Mouse (Mus musculus): ENCODE data around the gene Gm3739. TPM values are rescaled to one million over a fixed set of nuclear protein-coding genes. Genes with fewer than 3 reads are reported as not detected.

Gene Gm3739
- polyA plus RNA-seq (2012; rRNA removed; ENCODE audit: low replicate concordance): 0.21 and 0.23 TPM in 2 replicates

DNA sequence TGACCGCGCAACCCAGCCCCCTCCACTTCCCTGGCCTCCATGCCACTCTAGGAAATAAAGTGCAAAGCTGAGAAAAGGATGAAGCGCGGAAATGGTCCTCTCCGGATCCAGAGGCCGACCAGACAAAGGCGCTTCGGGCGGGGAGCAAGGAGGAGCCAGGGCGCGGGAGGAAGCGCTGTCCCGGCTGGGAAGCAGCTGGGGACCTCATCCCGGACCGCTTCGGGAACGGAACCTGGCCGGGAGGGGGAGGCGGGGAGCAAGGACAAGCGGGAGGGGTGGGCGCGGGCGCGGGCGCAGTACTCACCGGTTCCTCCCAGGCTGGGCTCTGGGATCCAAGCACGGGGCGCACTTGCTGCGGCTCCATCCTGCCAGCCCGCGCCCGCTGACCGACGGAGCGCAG is at the start of gene Gm3739:
TSS of gene Gm3739 (minus strand) at position 389 of the 400 bp plus-strand sequence.

GRCm38 (mm10) chr14:7332295-7332694 is 17.4 kb upstream of the Gm3739 start, which contains the start of gene Gm5797:
TSS of gene Gm5797 (minus strand) at chr14:7332395.

GRCm38 (mm10) chr14:7264614-7265013 is 50.2 kb downstream of the Gm3739 start, which contains the start of gene Gm3727:
TSS of gene Gm3727 (minus strand) at chr14:7264714.

Other genes with a start within 250 kb of the Gm3739 start
- gene Gm3696, start 214.4 kb downstream of the Gm3739 start, polyA plus RNA-seq (2012; rRNA removed; ENCODE audit: low replicate concordance): 0.12 and 0.23 TPM in 2 replicates
- not detected in 2 replicates for gene Gm6676, start 189.6 kb downstream of the Gm3739 start, polyA plus RNA-seq (2012; rRNA removed; ENCODE audit: low replicate concordance)
- 0.09 and 0.64 TPM in 2 replicates for gene Gm3512, start 140.5 kb downstream of the Gm3739 start, polyA plus RNA-seq (2012; rRNA removed; ENCODE audit: low replicate concordance)
- gene Gm16434, start 120.5 kb downstream of the Gm3739 start, polyA plus RNA-seq (2012; rRNA removed; ENCODE audit: low replicate concordance): not detected in 2 replicates
- gene Gm3727, start 50.3 kb downstream of the Gm3739 start, polyA plus RNA-seq (2012; rRNA removed; ENCODE audit: low replicate concordance): not detected in 2 replicates
- gene Gm5797, start 17.3 kb upstream of the Gm3739 start, polyA plus RNA-seq (2012; rRNA removed; ENCODE audit: low replicate concordance): not detected in 2 replicates
- not detected in 2 replicates for gene Gm8374, start 50.1 kb upstream of the Gm3739 start, polyA plus RNA-seq (2012; rRNA removed; ENCODE audit: low replicate concordance)
- gene Gm3755, start 135.9 kb upstream of the Gm3739 start, polyA plus RNA-seq (2012; rRNA removed; ENCODE audit: low replicate concordance): not detected in 2 replicates
- 0.06 TPM in 1 of 2 replicates, not detected in the other for gene Gm3752, start 168.7 kb upstream of the Gm3739 start, polyA plus RNA-seq (2012; rRNA removed; ENCODE audit: low replicate concordance)

Measured in subcutaneous adipose tissue, adult 2 months (tissue).